Mouse (Mus musculus) lung, postnatal 0 days (tissue): ENCODE results near the gene Gamt.

ENCODE experiments used
- CTCF ChIP-seq: IDR thresholded peaks from 2 replicates; pipeline ENCODE4 v1.5.1; 2016; ENCODE audit warnings: antibody characterized with exemption, mild to moderate bottlenecking
- EP300 ChIP-seq: IDR thresholded peaks from 2 replicates; pipeline ENCODE4 v1.6.1; 2016; ENCODE audit warnings: antibody characterized with exemption, mild to moderate bottlenecking, control low read depth

DNA sequence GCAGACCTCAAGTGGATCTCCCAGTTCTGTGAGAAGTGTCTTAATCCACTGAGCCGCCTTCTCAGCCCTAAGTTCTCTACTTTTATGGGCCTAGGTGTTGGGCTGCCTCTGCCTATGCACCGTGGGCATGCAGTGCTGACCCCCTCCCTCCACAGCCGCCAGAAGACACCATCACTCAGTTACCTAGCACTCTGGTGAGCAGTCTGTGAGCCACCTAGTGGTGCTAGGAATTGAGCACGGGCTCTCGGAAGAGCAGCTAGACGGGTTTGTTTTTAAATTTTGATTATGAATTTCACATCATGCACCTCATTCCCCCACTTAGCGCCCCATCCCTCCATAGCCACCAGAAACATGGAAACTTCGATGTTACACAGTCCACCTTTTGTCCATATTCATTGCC, 27.8 kb upstream of the Gamt start:
- TF ChIP-seq CTCF: peak; percentile 53
- no peak for TF ChIP-seq EP300
